Mouse (Mus musculus): ENCODE results near the gene Itgav.

- peak; percentile 38 for TF ChIP-seq CTCF (IDR thresholded peaks at IDR 0.05; ENCODE audit: low read depth)
- no peak for TF ChIP-seq EP300 (IDR thresholded peaks at IDR 0.05; ENCODE audit: low read depth)
Observed at GRCm38 (mm10) chr2:83812483-83813272, 88.5 kb downstream of the Itgav start, which contains the start of gene Fam171b.
